Mouse (Mus musculus): Measurements from ENCODE around the gene Pcyt1a. TPM values are rescaled to one million over a fixed set of nuclear protein-coding genes. Genes with fewer than 3 reads are reported as not detected.
"Not testable (repeated sequence)": the region's sequence is repeated elsewhere in the genome, so short reads cannot be mapped to it uniquely, and the experiment has no call there.

Pcyt1a gene
- polyA plus RNA-seq, 1 experiment = 27.0 TPM

- TF ChIP-seq CTCF (IDR thresholded peaks at IDR 0.05; ENCODE audit: extremely low read depth, insufficient read depth, low read length) (no peak), POLR2A (IDR thresholded peaks at IDR 0.05; ENCODE audit: extremely low read depth, insufficient read depth, low read length) (no peak)
- H3K4me3 ChIP-seq (ENCODE audit: insufficient read depth, low read length) = no peak overlapping the region
- no peak overlapping the region for H3K27ac ChIP-seq (ENCODE audit: insufficient read depth, low read length)
- no peaks in the 10 kb centered on the region for H3K4me1 ChIP-seq (ENCODE audit: control insufficient read depth, insufficient read depth, low read length)
These were observed 55.3 kb downstream of the Pcyt1a start for GRCm38 (mm10) chr16:32486046-32486445.

GRCm38 (mm10) chr16:32487234-32488111, 56.8 kb downstream of the Pcyt1a start, which contains the start of gene Slc51a:
Slc51a (minus strand) TSS chr16:32487879.
- TF ChIP-seq POLR2A (IDR thresholded peaks at IDR 0.05; ENCODE audit: extremely low read depth, insufficient read depth, low read length) (no peak), CTCF (IDR thresholded peaks at IDR 0.05; ENCODE audit: extremely low read depth, insufficient read depth, low read length) (no peak)
- no peak within 1 kb of the TSS for H3K4me3 ChIP-seq (ENCODE audit: insufficient read depth, low read length)
- H3K27ac ChIP-seq (ENCODE audit: insufficient read depth, low read length) = no peak within 1 kb of the TSS
- no peaks in the 10 kb centered on the region for H3K4me1 ChIP-seq (ENCODE audit: control insufficient read depth, insufficient read depth, low read length)

GRCm38 (mm10) chr16:32488939-32489338, 58.2 kb downstream of the Pcyt1a start:
- no peak overlapping the region for H3K4me3 ChIP-seq (ENCODE audit: insufficient read depth, low read length)
- TF ChIP-seq CTCF (IDR thresholded peaks at IDR 0.05; ENCODE audit: extremely low read depth, insufficient read depth, low read length) (no peak), POLR2A (IDR thresholded peaks at IDR 0.05; ENCODE audit: extremely low read depth, insufficient read depth, low read length) (no peak)
- H3K27ac ChIP-seq (ENCODE audit: insufficient read depth, low read length) = no peak overlapping the region
- H3K4me1 ChIP-seq (ENCODE audit: control insufficient read depth, insufficient read depth, low read length) = no peaks in the 10 kb centered on the region

GRCm38 (mm10) chr16:32494371-32494770, 63.6 kb downstream of the Pcyt1a start:
- H3K4me3 ChIP-seq (ENCODE audit: insufficient read depth, low read length); H3K4me1 ChIP-seq (ENCODE audit: control insufficient read depth, insufficient read depth, low read length); H3K27ac ChIP-seq (ENCODE audit: insufficient read depth, low read length): not testable (repeated sequence)

GRCm38 (mm10) chr16:32495965-32496364, 65.2 kb downstream of the Pcyt1a start, which contains the start of gene Zdhhc19:
Zdhhc19 (plus strand) TSS chr16:32496265.
- Histone ChIP-seq H3K27ac (ENCODE audit: insufficient read depth, low read length) (no peak within 1 kb of the TSS), H3K4me1 (ENCODE audit: control insufficient read depth, insufficient read depth, low read length) (no peaks in the 10 kb centered on the region), H3K4me3 (ENCODE audit: insufficient read depth, low read length) (no peak within 1 kb of the TSS)
- no peak for TF ChIP-seq CTCF (IDR thresholded peaks at IDR 0.05; ENCODE audit: extremely low read depth, insufficient read depth, low read length)
- no peak for TF ChIP-seq POLR2A (IDR thresholded peaks at IDR 0.05; ENCODE audit: extremely low read depth, insufficient read depth, low read length)

- no peaks in the 10 kb centered on the region for H3K4me1 ChIP-seq (ENCODE audit: control insufficient read depth, insufficient read depth, low read length)
- no peak overlapping the region; the same call in 1 of the 2 replicates for H3K4me3 ChIP-seq (ENCODE audit: insufficient read depth, low read length)
- no peak for TF ChIP-seq CTCF (IDR thresholded peaks at IDR 0.05; ENCODE audit: extremely low read depth, insufficient read depth, low read length)
- no peak for TF ChIP-seq POLR2A (IDR thresholded peaks at IDR 0.05; ENCODE audit: extremely low read depth, insufficient read depth, low read length)
- no peak overlapping the region for H3K27ac ChIP-seq (ENCODE audit: insufficient read depth, low read length)
These were observed 68.3 kb downstream of the Pcyt1a start for GRCm38 (mm10) chr16:32498996-32499395.

- H3K27ac ChIP-seq (ENCODE audit: insufficient read depth, low read length) = no peak overlapping the region
- TF ChIP-seq CTCF (IDR thresholded peaks at IDR 0.05; ENCODE audit: extremely low read depth, insufficient read depth, low read length) (peak; percentile 91), POLR2A (IDR thresholded peaks at IDR 0.05; ENCODE audit: extremely low read depth, insufficient read depth, low read length) (0 out of 2 replicates have a peak, but pooled peaks have one; percentile 15)
- H3K4me3 ChIP-seq (ENCODE audit: insufficient read depth, low read length) = peak overlapping the region; percentile 26; the same call in 1 of the 2 replicates
- no peaks in the 10 kb centered on the region for H3K4me1 ChIP-seq (ENCODE audit: control insufficient read depth, insufficient read depth, low read length)
These were observed 68.8 kb downstream of the Pcyt1a start for GRCm38 (mm10) chr16:32499430-32500037.

- Histone ChIP-seq H3K4me3 (ENCODE audit: insufficient read depth, low read length) (no peak overlapping the region), H3K27ac (ENCODE audit: insufficient read depth, low read length) (no peak overlapping the region), H3K4me1 (ENCODE audit: control insufficient read depth, insufficient read depth, low read length) (no peaks in the 10 kb centered on the region)
- TF ChIP-seq CTCF (IDR thresholded peaks at IDR 0.05; ENCODE audit: extremely low read depth, insufficient read depth, low read length) = no peak
- TF ChIP-seq POLR2A (IDR thresholded peaks at IDR 0.05; ENCODE audit: extremely low read depth, insufficient read depth, low read length) = no peak
These were observed 70.7 kb downstream of the Pcyt1a start for GRCm38 (mm10) chr16:32501459-32501858.

- no peak overlapping the region for H3K4me3 ChIP-seq (ENCODE audit: insufficient read depth, low read length)
These were observed 72.1 kb downstream of the Pcyt1a start for GRCm38 (mm10) chr16:32502621-32503335.

More at GRCm38 (mm10) chr16:32502621-32503335, 72.1 kb downstream of the Pcyt1a start:
- no peak for TF ChIP-seq POLR2A (IDR thresholded peaks at IDR 0.05; ENCODE audit: extremely low read depth, insufficient read depth, low read length)
- no peak for TF ChIP-seq CTCF (IDR thresholded peaks at IDR 0.05; ENCODE audit: extremely low read depth, insufficient read depth, low read length)
- Histone ChIP-seq H3K27ac (ENCODE audit: insufficient read depth, low read length) (no peak overlapping the region), H3K4me1 (ENCODE audit: control insufficient read depth, insufficient read depth, low read length) (no peaks in the 10 kb centered on the region)

Measured in cortical plate, adult 2 months (tissue).